Mouse (Mus musculus) regulatory T cell (primary cell): ENCODE results near the gene Rhof.

Experiments
- in situ Hi-C: fragments of 300-600 bp; cut with MboI, MseI; formaldehyde crosslinking; loops from one replicate; pipeline ENCODE4 v1.15.1; 2025; ENCODE audit warnings: high pct_unique_total_duplicates

The Rhof gene

DNA sequence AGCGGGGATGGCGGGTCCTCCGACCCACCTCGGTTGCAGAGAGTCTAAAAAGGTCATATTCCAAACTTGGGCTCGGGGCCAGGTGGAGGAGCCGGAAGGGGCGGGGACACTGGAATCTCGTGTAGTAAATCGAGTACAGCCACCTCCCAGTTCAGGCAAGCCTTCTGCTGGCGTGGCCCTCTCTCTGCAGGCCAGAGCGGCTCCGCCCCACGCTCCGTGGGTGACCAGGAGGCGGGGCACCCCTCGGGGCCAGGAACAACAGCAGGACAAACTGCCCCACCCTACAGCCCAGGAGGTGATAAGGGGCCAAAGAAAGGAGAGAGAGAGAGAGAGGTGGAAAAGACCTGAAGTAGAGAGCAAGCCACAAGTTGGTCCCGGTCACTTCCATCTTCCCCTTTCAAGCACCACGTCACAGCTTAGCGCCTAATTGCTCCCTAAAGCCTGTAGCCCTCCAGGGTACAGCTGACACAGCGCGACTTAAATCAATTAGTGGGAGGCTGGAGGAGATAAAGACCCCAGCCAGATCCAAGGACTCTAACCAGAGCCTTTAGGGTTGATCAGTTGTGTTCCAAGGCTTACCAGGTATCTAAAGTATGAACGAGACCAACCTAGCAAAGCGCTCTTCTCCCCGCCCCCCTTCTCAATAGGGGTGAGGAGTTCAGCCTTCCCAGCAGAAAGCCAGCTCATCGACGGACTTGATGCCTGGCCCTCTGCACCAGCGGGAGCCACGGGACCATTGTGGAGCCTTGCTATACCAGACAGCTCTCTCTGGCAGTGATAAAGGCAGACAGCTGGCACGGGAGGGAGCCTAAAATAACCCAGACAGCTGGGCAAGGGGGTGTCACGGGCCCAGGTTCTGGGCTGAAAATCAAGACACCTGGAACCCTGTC, 3.2 kb upstream of the Rhof start:
- in situ Hi-C loops, result loop anchor here (10.0 kb wide), 1 partner anchor 979 kb away; the partner anchor contains the start of genes Arl6ip4 and Ogfod2

DNA sequence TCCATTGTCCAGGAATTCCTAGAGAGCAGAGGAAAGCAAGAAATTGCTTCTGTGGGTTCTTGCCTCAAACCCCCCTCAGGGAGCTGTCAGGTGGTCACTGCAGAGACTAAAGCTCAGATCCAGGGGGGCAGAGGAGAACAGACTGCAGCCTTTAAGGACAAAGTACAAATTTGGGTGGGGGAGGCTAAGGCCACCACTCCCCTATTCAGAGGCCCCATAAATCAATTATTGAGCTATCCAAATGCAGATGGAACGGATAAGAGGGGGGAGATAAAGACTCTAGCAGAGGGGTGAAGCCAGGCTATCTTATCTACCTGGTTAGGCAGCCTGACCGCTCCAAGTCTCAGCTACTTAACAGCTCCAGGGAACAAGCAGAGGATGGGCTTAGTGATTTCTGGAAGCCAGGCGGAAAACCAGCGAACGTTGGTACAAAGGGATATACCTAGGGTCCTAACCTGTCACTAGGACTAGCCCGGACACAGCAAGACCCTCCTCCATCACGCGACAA, 2.4 kb upstream of the Rhof start:
- in situ Hi-C loops, result loop anchor here (10.0 kb wide), 1 partner anchor 980 kb away; the partner anchor contains the start of genes Arl6ip4 and Ogfod2

DNA sequence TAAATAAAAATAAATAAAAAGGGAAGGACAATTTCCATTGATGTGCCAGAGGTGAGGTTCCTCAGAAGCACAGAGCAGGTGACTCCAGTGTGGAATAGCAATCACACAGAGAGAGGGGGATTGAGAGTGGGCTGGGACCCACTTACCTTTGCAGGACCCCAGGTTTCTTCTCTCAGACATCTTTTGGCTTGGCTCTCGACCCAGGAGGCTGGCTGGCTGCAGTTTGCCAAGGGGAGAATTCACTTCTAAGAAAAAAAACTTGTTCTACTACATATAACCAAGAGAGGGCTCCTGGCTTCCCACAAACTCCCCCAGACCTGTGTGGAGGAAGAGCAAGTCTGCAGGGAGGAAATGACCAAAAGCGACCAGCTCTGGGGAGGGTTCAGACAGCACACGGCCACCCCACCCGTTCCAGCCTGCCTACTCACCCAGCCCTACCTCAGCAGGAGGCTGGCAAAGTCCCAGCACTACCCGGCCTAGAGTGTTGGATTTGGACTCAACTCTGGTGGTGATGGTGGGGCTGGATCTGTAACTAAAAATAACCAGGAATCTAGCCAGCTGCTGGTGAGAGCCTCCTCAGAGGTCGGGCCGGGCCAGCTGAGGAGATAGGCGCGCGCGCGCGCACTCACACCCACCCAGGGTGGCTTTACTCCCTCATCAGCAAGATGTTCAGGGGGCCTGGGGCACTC, 1.8 kb upstream of the Rhof start:
- in situ Hi-C loops, result loop anchor here (10.0 kb wide), 1 partner anchor 980 kb away; the partner anchor contains the start of genes Arl6ip4 and Ogfod2

DNA sequence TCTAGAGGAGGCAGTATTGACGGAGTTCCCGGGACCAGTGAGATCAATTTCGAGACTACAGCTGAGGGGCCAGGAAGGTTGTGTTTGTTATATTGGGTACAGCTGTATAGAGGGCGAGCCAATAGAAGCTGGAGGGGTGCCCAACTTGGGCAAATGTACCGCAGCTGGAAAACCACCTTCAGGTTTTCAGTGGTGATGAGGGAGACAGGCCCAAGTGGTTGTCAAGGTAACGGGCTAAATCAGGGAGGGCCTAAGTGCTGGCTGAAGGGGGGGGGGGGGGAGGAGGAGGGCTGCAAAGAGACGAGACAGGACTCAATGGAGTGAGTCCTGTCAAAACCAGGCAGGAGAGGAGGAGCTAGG, 1.3 kb upstream of the Rhof start:
- in situ Hi-C loops, result loop anchor here (10.0 kb wide), 1 partner anchor 981 kb away; the partner anchor contains the start of genes Arl6ip4 and Ogfod2

DNA sequence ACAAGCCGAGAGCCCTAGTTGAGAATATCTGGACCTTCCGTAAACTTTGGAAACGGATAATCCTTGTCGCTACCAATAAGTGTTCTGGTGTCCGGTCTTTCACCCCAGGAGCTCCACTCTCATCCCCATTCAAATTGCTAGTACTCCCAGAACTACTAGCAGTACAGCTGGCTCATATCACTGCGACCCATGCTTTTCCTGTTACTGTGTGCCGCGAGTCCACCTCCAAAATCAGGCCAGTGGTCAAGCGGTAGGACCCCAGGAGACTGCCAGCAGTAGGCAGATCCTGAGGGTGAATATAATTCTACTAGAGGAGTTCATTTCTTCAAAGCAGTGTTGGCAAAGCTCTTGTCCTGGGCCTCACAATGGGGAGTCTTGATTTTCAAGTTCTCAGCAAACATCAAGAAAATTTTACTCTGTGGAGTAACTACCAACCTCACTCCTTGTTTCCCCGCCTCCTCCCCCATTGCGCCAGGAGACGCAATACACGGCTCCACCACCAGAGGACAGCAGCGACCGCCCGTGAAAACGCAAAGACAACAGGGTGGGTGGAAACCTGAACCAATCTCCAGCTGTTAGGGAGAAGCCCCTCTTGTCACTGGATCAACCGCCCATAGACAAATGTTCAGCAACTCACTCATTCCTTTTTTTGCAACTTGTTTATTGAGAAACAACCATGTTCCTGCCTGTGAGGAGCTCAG, 741 bp upstream of the Rhof start:
- in situ Hi-C loops, result loop anchor here (10.0 kb wide), 1 partner anchor 982 kb away; the partner anchor contains the start of genes Arl6ip4 and Ogfod2

DNA sequence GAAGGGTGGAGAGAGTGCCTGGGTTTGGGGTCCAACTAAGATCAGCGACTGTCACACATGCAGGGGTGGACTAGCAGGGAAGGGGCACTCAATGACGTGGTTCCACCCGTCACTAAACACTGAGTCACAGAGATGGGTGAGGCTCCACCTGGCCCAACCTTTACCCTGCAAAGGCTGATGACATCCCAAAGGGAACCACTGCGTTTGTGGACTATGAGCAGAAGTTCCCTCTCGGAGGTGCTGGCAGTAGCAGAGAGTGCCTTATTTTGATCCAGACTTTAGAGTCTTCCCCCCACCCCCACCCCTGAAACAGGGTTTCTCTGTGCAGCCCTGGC, 1.7 kb downstream of the Rhof start:
- in situ Hi-C loops, result loop anchor here (10.0 kb wide), 1 partner anchor 984 kb away; the partner anchor contains the start of genes Arl6ip4 and Ogfod2

DNA sequence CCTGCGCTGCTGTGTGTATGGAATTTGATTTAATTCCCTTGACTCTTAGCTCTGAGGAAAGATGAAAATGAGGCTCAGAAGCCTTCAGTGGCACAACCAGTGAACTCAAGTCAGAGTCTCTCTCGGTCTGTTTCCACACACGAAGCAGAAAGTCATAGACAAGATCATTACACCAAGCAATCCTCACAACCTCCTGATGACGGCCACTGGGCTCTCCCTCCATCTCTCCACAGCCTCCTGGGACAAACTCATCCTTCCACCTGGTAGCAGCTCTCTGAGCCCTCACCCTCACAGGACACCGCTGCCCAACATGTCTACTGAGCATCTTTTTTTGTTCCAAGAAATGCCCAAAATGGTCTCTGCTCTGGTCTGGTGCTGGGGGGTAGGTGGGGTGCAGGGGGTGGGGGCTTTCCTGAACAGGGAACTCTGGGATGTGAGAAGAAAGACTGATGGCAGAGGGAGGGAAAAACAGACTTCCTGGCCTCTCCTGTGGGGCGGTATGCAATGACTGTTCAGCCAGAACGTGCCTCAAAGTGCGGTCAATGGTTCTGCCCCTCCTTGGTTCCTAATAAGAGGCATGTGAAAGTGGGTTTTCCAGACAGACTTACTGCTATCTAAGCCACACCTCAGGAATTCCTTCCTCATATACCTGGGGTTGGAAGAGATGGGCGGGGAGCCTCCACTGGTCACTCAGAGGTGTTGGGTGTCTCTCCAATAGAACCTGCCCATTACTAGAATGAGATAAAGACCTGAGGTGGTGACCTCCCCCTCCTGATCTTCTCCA, 2.3 kb downstream of the Rhof start:
- in situ Hi-C loops, result loop anchor here (10.0 kb wide), 1 partner anchor 985 kb away; the partner anchor contains the start of genes Arl6ip4 and Ogfod2

DNA sequence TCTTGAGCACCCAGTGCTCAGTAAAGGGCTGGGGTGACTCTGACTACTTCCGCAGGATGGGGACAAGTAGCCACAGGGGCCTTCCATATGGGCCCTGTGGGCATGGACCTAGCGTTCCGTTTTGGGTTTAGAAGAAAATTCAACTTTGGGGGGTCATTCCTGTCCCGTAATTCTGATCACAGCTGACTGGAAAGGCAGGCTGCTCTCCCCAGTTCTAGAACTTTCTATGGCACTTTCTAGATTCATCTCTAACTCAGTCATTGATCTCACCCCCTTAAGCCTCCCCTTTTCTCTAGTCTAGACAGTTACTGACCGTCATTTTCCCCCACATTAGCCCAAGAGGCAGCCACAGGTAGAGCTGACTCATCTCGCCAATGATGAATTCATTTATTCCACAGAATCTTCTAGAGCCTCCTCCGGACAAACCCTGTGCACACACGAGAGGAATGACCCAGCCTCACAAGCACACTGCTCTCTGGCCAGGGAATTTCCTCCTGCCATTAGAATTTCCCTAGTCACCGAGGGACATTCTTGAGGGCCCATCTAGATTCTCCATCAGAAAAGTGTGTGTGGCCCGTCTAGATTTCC, 3.2 kb downstream of the Rhof start:
- in situ Hi-C loops, result loop anchor here (10.0 kb wide), 1 partner anchor 54 kb away; no protein-coding TSS in a partner anchor

DNA sequence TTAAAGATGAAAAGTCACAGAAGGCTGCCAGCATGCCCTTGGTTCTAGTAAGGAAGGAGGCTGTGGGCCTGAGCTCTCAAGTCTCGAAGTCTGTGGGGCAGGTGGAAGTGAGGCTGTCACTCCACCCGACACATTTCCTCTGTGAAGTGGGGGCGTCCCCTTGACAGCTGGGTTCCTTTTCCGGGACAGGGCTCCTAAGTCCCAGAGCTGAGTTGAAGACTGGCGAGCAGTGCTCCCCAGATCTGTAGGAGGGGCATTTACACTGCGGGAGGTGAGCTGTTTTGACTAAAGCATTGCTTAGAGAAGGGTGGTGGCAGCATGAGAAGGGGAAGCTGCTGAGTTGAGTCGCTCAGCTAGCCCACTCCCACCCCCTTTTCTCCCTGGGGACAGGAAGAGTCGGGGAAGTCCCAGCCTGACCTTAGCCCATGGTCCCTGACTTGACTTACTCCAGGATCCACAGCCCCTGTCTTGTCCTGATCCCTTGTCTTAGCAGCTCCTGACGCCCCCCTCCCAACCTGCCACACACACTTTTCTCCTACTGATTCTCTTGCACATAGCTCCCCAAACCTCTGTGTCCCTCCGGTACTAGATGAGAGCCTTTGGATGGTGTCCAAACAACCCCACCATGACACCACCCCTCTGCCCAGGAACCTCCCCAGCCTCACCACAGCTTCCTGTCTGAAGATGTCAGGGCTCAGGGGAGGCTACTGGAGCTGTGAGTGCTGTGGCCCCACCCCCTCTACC, 3.9 kb downstream of the Rhof start:
- in situ Hi-C loops, result loop anchor here (10.0 kb wide), 1 partner anchor 54 kb away; no protein-coding TSS in a partner anchor

DNA sequence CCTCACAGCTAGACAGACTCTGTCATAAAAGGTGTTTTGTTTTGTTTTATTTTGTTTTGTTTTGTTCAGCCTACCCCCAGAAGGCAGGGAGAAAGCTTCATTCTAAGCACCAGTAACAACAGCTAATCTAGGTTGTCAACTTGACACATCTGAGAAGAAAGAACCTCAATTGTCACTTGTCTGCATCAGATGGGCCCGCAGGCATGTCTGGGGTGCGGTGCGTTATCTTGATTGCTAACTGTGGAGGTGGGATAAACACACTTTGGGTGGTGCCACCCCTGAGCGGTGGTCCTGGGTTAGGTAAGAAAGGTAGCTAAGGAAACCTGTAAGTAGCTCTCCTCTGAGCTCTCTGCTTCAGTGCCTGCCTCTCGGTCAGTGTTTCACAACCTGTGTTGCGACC, 5.5 kb downstream of the Rhof start:
- in situ Hi-C loops, result loop anchor here (10.0 kb wide), 1 partner anchor 52 kb away; no protein-coding TSS in a partner anchor

DNA sequence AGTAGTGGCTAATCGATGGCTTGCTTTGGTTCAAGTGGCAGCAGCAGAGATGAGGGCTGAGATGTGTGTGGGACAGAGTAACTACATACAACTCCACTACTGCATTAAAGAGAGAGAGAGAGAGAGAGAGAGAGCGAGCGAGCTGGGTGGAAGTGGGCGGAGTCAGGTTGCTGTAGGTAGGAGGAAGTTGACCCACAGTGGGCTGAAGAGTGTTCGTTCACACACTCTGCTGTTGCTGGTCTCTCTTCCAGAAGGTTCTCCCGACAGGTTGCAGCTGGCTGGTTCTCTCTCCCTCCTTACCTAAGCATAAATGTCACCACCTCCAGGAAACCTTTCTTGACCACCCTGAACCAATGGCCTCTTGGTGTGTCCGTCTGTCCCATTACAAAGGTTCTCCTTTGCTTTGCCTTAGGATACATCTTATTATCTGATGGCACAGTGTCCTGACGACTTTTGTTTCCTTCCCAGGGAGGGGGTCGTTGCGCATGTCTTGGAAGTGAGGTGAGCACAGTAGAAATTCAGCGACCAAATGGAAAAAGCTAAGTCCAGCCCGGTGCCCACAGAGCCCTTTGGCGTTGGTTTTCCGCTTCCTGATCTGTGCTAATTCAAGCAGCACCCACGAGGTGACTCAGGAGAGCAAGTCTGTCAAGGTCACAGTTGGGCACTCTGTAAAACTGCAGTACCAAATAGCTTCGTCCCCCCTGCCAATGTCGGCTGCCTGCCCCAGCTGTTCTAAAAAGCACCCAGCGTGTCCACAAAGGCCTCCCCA, 6.7 kb downstream of the Rhof start:
- in situ Hi-C loops, result loop anchor here (10.0 kb wide), 1 partner anchor 51 kb away; no protein-coding TSS in a partner anchor

DNA sequence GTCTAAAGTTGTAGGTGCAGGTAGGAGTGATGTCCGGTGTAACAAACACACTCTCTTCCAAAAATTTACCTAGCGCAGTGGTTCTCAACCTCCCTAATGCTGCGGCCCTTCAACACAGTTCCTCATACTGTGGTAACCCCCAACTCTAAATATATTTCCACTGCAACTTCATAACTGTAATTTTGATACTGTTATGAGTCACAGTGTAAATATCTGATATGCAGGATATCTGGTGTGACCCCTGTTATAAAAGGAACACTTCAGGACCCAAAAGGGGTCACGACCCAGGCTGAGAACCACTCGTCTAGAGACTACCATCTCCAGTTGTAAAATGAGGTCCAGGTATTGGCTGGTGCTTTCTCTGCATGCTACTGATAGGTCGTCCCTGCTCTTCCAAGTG, 7.4 kb downstream of the Rhof start:
- in situ Hi-C loops, result loop anchor here (10.0 kb wide), 1 partner anchor 50 kb away; no protein-coding TSS in a partner anchor

- in situ Hi-C loops, result loop anchor here (5.0 to 10.0 kb wide), 2 partner anchors 35 to 47 kb away; no protein-coding TSS in a partner anchor
Measured at GRCm38 (mm10) chr5:123122181-123122580, 10.3 kb downstream of the Rhof start.

DNA sequence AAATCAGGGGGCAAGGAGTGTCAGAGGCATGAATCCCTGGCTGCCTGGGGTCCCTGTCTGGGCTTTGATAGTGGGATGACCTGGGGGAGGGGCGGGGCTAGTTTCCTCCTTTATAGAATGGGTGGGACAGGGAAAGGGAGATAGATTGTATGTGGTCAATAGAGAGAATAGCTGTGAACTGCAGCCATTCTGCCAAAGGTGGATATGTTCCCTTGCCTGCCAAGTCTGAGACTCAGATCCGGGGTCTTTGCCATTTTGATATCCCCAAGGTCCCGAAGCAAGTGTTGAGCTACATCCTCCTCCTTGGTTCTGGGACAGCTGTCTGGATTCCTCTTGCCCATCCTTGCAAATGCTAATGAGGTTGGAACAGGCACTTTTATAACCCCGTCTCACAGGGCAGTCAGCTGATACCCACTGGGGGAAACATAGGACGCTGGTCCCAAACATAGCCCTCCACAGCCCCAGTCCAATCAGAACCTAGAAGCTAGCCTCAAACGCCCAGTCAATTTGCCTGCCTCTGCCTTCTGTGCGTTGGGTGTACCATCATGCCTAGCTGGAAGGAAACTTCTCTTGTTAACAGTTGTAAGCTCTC, 11.8 kb downstream of the Rhof start:
- in situ Hi-C loops, result loop anchor here (5.0 to 10.0 kb wide), 2 partner anchors 37 to 46 kb away; no protein-coding TSS in a partner anchor

- in situ Hi-C loops, result no loop called here
Measured at GRCm38 (mm10) chr5:123118826-123119225, 13.7 kb downstream of the Rhof start.

GRCm38 (mm10) chr5:123117773-123118172, 14.7 kb downstream of the Rhof start:
- in situ Hi-C loops, result no loop called here

- in situ Hi-C loops, result no loop called here
Measured at GRCm38 (mm10) chr5:123117257-123117656, 15.2 kb downstream of the Rhof start.

- in situ Hi-C loops, result no loop called here
Measured at GRCm38 (mm10) chr5:123116080-123116479, 16.4 kb downstream of the Rhof start.
